Mouse (Mus musculus) spleen, postnatal 4 days (tissue): ENCODE measurements around the gene Dvl1.

Source experiments
- DNase-seq, 2 experiments: peaks; one replicate each; pipeline ENCODE4 v3.0.0; 2022; ENCODE audit warnings: low spot score in 2 of 2

The Dvl1 gene

DNA sequence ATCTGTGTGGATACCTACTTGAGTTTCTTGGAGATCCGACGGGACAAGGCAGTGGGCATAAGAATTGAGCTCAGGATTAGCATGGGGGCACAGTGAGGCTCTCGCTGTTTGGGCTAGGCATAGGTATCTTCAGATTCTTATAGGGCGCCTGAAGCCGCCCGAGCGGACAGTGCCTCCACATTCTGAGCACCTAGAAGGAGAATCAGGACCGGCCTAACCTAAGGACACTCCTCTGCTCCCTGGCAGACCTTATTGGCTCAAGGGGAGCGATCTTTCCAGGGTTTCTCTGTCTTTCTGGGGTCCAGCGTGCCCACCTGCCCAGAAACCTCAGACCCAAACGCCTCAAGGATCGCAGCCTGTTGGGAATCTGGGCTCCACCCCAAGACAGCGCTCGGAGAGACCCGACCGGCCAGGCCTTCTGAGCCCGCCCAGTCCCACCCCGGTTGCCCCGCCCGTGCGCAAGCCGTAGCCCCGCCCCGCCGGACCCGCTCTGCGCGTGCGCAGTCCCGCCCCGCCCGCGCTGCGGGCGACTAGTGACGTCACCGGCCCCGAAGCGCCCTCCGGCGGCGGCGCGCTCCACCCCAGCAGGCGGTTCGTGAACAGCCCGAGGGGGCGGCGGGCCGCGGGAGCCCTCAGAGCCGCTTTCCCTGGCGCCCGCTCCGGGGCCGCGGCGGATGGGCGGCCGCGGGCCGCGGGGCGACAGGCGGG lies at the start of gene Dvl1:
Gene Dvl1, plus strand, starts transcription at position 532 of the 708 bp plus-strand sequence.
- peak; percentile 97 to 100 for DNase-seq

DNA sequence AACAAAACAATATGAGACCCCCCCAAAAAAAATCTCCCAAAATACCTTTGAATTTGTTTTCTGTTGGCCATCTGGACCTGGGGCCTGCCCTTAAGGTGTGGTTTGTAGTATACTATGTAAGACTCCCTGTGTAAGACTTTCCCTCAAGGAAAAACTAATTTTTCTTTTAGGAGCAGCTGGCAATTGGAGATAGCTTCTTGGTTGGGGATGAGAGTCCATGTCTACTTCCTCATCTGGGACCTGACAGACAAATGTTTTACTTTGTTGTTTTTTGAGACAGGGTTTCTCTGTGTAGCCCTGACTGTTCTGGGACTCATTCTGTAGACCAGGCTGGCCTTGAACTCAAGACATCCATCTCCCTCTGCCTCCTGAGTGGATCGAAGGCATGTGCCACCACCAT lies 45.1 kb upstream of the Dvl1 start:
- no peak for DNase-seq

DNA sequence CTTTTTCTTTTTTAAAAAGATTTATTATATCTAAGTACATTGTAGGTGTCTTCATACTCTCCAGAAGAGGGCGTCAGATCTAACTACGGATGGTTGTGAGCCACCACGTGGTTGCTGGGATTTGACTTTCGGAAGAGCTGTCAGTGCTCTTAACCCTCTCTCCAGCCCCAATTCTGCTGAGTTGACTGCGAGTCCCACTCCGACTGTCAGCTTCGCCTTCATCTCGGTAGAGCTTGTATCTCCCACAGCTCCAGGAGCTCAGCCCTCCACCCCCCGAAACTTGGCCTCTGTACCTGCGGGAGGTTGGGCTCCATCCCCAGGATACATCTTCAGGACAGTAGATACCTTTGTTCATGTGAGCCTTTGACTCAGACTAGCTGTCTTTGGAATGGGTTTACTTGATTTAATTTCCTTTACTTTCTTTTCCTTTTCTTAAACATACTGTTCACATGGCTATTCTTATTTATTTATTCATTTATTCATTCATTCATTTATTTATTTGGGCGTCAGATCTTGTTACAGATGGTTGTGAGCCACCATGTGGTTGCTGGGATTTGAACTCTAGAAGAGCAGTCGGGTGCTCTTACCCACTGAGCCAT lies 44.4 kb upstream of the Dvl1 start, which contains the start of gene Mrpl20:
Gene Mrpl20, plus strand, starts transcription at position 138 of the 599 bp plus-strand sequence.
- peak in 1 of 2 experiments; percentile 65 for DNase-seq

DNA sequence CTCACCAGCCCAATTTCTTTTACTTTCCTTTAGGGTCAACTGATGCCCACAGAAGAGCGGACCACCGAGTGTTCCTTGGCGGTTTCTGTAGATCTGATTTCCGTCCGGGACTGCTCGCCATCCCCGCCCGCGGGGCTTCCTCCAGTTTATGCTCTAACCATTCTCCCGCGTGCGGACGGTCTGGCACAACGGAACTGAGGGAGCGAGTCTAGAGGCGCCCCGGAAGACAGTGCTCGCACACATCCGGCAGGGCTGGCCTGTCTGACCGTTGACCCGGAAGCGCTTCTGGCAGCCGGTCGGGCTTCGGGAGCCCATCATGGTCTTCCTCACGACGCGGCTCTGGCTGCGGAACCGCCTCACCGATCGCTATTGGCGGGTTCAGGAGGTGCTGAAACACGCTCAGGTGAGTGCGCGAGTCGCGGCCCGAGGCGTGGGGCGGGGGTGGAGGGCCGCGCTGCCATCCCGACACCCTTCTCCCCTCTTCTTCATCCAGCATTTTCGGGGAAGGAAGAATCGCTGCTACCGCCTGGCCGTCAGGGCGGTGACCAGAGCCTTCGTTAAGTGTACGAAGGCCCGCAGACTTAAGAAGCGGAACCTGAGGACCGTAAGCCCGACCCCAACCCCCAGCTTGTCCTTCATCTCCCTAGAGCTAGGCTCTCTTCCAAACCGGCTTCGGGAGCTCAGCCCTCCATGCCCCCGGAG lies 43.7 kb upstream of the Dvl1 start:
- DNase-seq, result peak; percentile 95 to 99

DNA sequence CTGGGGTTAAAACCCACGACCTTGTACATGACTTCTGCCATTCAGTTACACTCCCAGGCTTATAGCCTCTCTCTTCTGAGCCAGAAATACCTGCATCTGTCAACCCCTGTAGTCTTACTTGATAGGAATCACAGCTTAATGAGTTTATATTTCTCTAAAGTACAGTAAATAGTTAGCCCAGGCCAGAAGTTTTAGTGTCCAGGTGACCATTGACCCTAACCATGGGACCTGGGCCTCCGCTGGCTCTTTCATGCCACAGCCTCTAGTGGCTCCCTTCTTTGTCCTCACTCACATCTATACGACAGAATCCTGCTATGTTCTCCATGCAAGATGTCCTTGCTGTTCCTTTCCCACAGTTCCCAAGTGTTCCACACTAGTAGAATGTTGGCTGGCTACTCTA lies 39.4 kb upstream of the Dvl1 start:
- no peak for DNase-seq

DNA sequence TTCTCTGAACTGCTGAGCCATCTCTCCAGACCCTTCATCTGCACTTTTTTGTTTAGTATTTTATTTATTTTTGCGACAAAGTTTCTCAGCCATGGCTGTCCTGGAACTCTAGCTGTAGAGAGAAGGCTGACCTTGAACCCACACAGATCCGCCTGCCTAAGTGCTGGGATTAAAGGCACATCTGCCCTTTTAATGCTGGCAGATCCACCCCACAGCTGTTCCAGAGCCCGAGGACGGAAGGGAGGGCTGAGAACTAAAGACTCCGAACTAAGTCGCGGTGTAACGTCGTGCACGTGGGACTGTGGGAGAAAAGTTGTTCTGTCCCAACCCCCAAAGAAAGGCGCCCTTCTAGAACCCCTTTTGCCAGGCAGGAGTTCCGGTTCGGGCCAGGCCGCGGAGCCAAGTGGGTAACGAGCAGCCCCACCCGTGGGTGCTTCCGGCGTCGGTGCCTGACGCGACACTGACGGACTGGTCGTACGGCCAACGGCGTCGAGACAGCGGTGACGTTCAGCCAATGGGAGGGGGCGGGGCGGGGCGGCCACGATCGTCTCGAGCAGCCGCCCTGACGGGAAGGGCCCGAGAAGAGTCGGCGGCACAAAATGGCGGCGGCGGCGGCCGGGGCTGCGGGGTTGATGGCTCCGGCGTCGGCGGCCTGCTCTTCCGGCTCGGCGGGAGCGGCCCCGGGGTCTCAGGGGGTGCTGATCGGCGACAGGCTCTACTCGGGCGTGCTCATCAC lies 35.1 kb upstream of the Dvl1 start, which contains the start of gene Ccnl2:
Gene Ccnl2, plus strand, starts transcription at position 561 of the 736 bp plus-strand sequence.
- peak; percentile 92 to 96 for DNase-seq

DNA sequence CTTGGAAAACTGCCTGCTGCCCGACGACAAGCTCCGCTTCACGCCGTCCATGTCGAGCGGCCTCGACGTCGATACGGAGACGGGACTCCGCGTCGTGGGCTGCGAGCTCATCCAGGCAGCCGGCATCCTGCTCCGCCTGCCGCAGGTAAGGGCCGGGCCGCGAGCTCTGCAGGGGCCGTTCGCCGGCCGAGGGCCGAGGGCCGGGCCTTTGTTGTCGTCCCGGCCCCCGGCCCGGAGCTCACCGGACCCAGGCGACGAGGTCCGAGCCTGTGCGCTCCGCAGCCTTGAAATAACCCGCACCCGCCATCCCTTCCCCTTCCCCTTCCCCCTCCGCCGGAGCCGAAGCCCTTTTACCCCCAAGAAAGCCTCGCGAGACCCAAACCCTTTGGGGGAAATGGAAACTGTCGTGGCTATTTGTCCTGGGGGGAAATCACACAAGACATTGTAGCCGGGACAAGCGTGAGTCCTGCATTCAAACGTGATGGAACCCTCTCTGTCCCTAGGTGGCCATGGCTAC lies 34.5 kb upstream of the Dvl1 start:
- DNase-seq, result peak; percentile 49 to 78

DNA sequence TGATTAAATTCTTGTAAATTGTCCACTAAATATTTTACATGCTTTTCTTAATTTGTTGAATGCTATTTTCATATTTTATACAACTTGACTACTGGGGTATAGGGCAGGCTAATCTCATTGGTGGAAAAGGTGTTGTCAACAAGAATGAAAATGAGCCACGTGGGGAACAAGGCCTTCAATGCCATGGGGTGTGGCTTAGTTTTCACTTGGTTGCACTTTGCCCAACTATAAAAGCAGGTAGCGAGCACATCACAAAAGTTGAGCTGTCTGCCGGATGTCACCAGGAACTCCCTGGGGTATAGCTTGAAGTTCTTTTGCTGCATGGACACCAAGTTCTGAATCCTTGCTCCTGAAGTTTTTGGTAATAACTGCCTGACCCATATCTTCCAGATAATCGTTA lies 29.7 kb upstream of the Dvl1 start:
- no peak for DNase-seq

DNA sequence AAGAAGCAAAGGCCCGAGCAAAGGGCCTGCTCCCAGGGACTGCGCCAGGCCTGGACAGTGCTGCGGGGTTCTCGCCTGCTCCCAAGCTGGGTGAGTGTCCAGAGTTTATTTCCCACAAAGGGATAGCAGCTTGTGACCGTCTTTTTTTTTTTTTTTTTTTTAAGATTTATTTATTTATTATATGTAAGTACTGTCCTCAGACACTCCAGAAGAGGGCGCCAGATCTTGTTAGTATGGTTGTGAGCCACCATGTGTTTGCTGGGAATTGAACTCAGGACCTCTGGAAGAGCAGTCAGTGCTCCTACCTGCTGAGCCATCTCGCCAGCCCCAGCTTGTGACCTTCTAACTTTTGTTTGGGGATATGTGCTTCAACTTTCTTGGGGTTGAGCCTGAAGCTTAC lies 26.2 kb upstream of the Dvl1 start:
- DNase-seq, result no peak

DNA sequence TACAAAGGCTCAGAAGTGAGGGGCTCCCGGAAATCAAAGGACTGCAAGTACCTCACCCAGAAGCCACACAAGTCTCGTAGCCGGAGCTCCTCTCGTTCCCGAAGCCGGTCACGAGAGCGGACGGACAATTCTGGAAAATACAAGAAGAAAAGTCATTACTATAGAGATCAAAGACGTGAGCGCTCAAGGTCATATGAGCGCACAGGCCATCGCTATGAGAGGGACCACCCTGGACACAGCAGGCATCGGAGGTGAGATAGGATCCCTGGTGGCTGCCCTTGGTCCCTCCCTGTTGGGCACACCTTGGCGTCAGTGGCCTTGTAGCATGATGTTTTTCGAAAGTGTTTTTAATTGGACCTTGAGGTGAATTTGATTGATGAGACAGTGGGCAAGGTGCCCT lies 23.8 kb upstream of the Dvl1 start:
- DNase-seq, result no peak

DNA sequence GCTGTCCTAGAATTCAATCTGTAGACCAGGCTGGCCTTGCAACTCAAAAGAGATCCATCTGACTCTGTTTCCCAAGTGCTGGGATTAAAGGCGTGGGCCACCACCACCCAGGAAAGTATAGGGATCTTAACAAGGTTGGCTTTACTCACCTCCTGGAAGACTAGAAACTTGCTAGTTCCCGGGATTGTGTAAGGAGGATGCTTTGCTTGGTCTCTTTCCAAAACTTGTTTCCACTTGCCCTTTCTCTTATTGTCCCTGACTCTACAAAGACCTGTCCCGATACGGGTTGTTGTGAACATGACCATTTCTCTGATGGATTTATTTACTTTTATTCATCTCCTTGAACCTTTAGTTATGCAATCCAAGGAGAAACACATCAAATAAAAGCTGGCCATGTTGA lies 17.3 kb upstream of the Dvl1 start:
- DNase-seq, result no peak

DNA sequence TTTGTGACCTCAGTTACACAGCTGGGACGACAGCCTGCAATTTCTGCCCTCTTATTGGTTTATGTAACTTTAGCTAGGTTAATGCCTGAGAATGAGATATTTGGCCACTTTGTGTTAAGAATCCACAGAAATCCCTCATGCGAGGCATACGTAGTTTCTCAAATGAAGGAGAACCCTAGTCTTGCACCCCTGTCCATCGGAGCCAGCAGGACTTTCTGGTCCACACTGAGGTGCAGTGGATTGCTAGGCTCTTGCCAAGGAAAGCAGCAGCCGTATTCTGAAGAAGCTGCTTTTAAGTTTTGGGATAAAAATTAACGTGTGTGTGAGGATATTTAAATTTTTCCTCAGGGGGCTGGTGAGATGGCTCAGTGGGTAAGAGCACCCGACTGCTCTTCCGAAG lies 16.6 kb upstream of the Dvl1 start:
- DNase-seq, result no peak

DNA sequence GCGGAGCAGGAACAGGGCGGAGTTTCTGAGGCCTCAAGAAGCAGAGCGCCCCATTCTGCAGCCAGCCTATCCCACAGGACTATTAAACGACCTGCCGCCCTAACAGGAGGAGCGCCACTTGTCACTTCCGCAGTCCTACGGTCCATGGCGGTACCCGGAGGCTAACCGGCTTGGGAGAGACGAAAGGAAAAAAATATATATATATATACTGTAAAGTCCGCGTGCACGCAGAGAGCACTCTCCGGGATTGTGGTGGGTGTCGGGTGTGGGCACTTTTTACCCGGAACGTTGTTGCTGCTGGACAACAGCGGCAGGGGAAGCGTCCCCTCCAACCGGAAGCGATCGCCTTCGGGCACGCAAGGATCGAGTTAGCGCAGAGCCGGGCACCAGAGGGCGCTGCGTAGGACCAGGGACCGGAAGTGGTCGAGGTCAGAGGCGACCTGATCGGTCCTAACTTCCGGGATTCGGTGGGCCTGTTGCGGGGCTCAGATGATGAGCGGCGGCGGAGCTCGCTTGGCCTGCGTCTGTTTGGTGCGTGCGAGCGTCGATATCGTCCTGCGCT lies 15.9 kb upstream of the Dvl1 start, which contains the start of gene Aurkaip1:
Gene Aurkaip1, plus strand, starts transcription at position 68 of the 562 bp plus-strand sequence.
- DNase-seq, result peak; percentile 98 to 99

DNA sequence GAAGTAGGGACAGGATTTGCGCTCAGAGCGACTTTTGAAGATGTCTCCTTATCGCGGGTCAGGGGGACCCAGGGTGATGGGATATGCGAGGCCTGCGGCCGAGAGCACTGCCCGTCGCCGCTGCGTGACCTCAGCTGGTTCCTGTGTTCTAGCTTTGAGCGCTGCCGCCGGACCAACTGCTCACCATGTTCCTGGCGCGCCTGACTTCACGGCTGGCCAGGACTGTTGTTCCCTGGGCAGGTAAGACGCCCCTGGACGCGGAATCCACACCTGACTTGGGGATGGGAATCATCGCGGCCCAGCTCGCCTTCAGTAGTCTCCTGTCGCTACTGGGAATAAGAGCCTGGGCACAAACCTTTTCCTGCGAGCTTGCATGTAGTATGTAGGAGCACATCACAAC lies 15.4 kb upstream of the Dvl1 start:
- peak in 1 of 2 experiments; percentile 79 for DNase-seq

DNA sequence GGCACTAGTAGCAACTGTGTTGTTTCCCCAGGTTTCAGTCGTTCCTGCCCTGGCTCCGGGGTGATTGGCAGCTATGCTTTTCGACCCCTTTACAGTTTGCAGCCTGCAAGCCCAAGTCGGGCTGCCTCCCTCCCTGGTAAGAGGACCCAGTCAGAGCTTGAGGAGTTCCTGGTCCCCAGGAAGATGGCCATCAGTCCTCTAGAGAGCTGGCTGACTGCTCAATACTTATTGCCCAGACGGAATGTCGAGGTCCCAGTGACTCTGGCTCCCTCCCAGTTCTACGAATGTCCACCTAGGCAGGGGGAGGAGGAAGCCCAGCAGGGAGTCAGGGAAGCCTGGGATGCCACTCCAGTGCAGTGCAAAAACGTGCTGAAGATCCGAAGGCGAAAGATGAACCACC lies 14.9 kb upstream of the Dvl1 start:
- peak; percentile 24 to 68 for DNase-seq

DNA sequence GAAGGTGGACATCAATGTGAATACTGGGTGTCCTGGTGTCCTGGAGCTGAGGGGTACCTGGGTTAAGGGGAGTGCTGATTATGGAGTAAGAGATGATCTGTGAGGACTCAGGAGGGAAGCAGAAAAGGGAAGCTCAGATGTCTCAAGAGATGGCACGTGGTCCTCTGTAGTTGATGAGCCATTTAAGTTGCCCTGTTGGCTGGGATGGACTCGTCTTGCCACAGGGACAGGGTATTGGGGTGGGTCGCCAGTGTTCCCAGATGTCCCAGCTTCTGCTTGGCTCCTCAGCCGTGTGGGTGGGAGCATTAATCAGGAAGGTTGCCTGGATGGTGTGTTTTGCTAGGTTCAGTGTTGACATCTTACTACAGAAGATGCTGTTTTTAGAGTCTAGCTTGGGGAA lies 14.0 kb upstream of the Dvl1 start:
- peak; percentile 17 to 61 for DNase-seq

DNA sequence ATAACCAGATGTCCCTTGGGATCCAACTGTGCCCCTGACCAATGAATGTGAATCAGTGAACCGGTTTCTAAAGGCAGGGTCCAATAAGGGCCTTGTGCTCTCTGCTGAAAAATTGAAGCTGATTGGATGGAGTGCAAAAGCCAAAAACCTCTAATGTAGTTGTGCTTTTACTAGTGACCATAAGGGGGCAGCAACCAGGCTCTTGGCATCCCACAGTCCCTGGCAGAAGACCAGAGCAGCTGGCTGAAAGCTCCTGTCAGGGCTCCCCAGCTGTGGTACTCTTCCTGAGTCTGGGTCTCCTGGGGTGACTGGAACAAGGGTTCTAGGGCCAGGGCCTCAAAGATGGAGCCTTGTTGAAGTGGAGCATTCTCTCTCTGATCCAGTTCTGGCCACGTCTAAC lies 13.4 kb upstream of the Dvl1 start:
- DNase-seq, result peak; percentile 68 to 81

DNA sequence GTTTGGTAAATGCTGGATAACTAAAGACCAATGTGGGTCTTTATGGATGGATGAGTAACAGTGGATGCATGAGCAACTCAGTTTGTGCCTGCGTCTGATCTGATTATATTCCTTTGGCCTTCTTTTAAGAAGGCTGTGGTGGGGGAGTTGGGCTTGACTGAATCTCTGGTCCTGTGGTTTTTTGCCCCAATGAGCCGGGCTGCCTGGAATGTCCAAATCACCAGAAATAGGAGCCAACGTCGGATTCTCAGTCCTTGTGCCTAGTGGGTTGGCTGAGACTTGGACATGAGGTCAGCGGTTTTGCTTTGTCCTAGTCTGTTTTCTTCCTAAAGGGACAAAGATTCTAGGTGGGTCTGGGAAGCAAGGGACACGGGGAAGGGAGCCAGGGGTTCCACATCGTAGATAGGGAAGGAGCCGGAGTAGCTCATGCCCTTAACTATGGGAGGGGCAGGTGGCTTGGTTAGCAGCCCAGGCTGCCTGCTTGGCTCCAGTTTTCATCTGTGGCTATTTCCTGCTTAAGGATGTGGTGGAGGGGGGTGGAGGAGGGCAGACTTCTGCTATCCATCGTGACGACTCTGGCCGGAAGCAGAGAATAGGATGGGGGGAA lies 9.7 kb upstream of the Dvl1 start:
- DNase-seq, result peak in 1 of 2 experiments; percentile 12

DNA sequence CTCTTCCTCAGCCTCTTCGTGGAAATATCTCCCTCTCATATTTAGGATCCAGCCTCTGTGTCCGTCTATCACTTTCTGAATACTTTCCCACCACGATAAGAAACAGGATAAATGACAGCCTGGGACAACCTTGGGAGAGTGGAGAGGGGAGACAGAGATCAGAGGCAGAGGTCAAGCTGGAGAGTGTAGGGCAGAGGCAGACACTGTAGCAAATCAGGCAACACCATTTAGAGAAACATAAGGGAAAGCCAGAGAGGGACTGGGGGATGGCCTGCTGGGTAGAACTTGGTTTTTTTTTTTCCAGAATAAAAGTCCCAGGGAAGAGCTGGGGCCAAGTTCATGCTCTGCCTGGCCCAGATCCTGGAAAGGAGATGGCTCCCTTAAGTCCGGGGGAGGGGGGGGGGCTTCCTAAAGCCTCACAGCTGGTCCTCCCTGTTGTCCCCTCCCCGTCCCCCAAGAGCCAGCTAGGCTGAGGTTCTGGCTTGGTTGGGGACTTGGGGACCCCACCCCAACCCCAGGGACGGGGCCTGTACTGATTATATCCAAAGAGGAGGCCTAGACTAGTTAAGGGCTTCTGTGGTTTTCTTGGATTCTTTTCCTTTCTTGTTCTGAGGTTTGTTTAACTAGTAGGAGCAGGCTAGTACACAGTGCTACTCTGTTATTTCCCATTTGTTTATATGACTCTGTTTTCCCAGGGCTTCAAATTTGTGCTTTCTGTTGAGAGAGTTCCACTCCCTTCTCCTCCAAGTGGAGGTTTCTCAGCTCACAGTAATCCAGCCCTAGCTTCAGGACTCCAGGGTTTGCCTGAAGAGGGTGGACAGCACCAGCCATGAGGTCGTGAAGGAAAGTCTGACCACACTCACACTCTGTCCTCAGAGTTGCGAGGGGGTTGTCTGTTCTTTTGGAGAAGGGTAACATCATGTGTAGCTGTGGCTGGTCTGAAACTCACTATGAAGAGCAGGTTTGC lies 8.7 kb upstream of the Dvl1 start:
- DNase-seq, result no peak

DNA sequence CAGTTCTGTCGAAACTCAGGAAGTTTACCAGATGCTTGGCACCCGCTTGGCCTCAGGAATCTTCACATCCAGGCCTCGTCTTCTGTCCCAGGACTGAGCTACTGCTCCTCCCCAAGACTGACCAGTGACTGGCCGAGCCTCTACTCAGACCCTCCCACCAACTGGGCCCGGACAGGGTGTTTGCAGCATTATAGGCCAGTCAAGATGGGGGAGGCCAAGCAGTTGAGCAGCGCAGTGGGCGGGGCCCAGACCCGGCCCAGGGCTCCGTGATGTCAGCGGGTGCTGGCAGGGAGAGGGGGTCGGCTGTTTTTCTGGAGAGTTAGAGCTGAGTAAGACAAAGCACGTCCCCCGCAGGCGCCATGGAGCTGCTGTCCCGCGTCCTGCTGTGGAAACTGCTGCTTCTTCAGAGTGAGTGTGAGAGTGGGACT lies 7.7 kb upstream of the Dvl1 start, which contains the start of gene Mxra8:
Gene Mxra8, plus strand, starts transcription at position 198 of the 428 bp plus-strand sequence.
- peak; percentile 36 to 67 for DNase-seq
